Comparison of ENCODE assay signal across 8 mouse cellular contexts in the genomic region with DNA sequence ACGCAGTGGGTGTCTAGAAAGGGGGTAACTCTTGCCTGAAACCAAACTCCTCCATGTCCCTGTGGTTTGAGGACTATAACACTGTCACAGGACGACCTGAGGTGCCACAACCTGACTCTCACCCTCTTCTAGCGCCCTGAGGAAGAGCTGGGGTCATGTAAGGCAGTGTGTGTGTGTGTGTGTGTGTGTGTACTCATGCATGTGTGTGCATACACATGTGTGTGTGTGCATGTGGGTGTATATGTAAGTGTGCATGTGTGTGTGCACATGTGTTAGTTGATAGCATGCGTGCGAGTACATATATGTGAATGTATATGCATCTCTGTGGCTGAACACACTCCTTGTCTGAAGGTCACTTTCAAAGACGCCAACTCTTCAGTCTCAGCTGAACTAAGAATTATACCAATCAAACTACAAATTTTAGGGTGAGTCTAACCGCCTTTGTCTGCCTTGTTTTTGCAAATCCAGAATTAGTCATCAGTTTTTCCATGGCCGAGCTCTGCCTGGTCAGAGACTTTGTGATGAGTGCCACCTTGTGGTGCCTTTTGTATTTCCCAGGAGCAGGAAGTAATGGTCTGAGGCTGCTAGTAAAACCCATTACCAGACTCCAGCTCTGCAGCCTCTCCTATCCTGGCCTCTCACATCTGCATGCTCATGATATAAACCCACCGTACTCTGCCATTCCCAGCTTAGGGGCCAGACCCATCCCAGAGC. TPM values are rescaled to one million over a fixed set of nuclear protein-coding genes. Genes with fewer than 3 reads are reported as not detected.
DNase-seq lines count a peak whose midpoint lies in the region; ATAC-seq and TF ChIP-seq lines count a peak whose summit lies in the region.

No protein-coding gene starts in this region.

- 62% methylated on average over 9 of the region's 9 CpGs for WGBS in forebrain, embryonic 11.5 days
- WGBS in heart, postnatal 0 days: 52% methylated on average over 9 of the region's 9 CpGs
- 51% methylated on average over 9 of the region's 9 CpGs for WGBS in liver, postnatal 0 days (ENCODE audit: insufficient replicate concordance)

- H3K36me3 ChIP-seq in E14TG2a.4 (ENCODE audit: insufficient read depth, low read length): no peaks in the 10 kb centered on the region
- H3K36me3 ChIP-seq in forebrain, embryonic 11.5 days (ENCODE audit: control insufficient read depth, insufficient read depth, low read length): no peaks in the 10 kb centered on the region
- H3K36me3 ChIP-seq in heart, postnatal 0 days (replicated peaks; ENCODE audit: control insufficient read depth, insufficient read depth, low read length): no peaks in the 10 kb centered on the region
- no peaks in the 10 kb centered on the region for H3K36me3 ChIP-seq in liver, postnatal 0 days (replicated peaks; ENCODE audit: insufficient read depth, low read length)

- no peak overlapping the region for H3K4me3 ChIP-seq in E14TG2a.4 (replicated peaks; ENCODE audit: low read length)
- no peak overlapping the region for H3K4me3 ChIP-seq in forebrain, embryonic 11.5 days (ENCODE audit: low read depth, low read length)
- H3K4me3 ChIP-seq in heart, postnatal 0 days (ENCODE audit: low read depth, low read length): no peak overlapping the region
- H3K4me3 ChIP-seq in liver, postnatal 0 days (ENCODE audit: low read depth, low read length): no peak overlapping the region

- no peaks in the 10 kb centered on the region for H3K27me3 ChIP-seq in E14TG2a.4 (ENCODE audit: insufficient read depth, low read length)
- H3K27me3 ChIP-seq in forebrain, embryonic 11.5 days (ENCODE audit: control insufficient read depth, insufficient read depth, low read length): no peaks in the 10 kb centered on the region
- H3K27me3 ChIP-seq in heart, postnatal 0 days (ENCODE audit: control insufficient read depth, insufficient read depth, low read length): peaks cover under 1% of the 10 kb centered on the region; the same call in 1 of the 2 replicates
- no peaks in the 10 kb centered on the region for H3K27me3 ChIP-seq in liver, postnatal 0 days (ENCODE audit: insufficient read depth, low read length)

- no peak overlapping the region for H3K9ac ChIP-seq in forebrain, embryonic 11.5 days (ENCODE audit: low read length)
- no peak overlapping the region for H3K9ac ChIP-seq in heart, postnatal 0 days (replicated peaks; ENCODE audit: low read depth, low read length)
- H3K9ac ChIP-seq in liver, postnatal 0 days (replicated peaks): no peak overlapping the region

- H3K9me3 ChIP-seq in E14TG2a.4 (ENCODE audit: low read length): no peaks in the 10 kb centered on the region
- H3K9me3 ChIP-seq in forebrain, embryonic 11.5 days (ENCODE audit: control insufficient read depth, low read length): no peaks in the 10 kb centered on the region
- H3K9me3 ChIP-seq in heart, postnatal 0 days (replicated peaks; ENCODE audit: control insufficient read depth, low read length): no peaks in the 10 kb centered on the region
- H3K9me3 ChIP-seq in liver, postnatal 0 days (ENCODE audit: low read length): no peaks in the 10 kb centered on the region

- H3K27ac ChIP-seq in forebrain, embryonic 11.5 days (ENCODE audit: low read depth, low read length): no peak overlapping the region
- no peak overlapping the region for H3K27ac ChIP-seq in heart, postnatal 0 days (ENCODE audit: low read depth)
- no peak overlapping the region for H3K27ac ChIP-seq in liver, postnatal 0 days (ENCODE audit: low read depth)

- no peak for TF ChIP-seq EP300 in heart, postnatal 0 days (IDR thresholded peaks at IDR 0.05; ENCODE audit: low read depth)
- no peak for TF ChIP-seq EP300 in liver, postnatal 0 days (IDR thresholded peaks at IDR 0.05; ENCODE audit: low read depth)

- H3K4me2 ChIP-seq in forebrain, embryonic 11.5 days (ENCODE audit: low read depth, low read length, severe bottlenecking): no peak overlapping the region
- H3K4me2 ChIP-seq in heart, postnatal 0 days (ENCODE audit: low read depth, low read length): no peak overlapping the region
- H3K4me2 ChIP-seq in liver, postnatal 0 days (ENCODE audit: low read depth, low read length): no peak overlapping the region

- TF ChIP-seq POLR2A in brain, embryonic 14.5 days (IDR thresholded peaks at IDR 0.05; ENCODE audit: borderline replicate concordance, extremely low read depth, insufficient read depth, insufficient read length, poor library complexity, severe bottlenecking): no peak

- H3K4me1 ChIP-seq in E14TG2a.4 (replicated peaks; ENCODE audit: low read depth, low read length): no peaks in the 10 kb centered on the region
- H3K4me1 ChIP-seq in forebrain, embryonic 11.5 days (replicated peaks; ENCODE audit: control insufficient read depth, insufficient read depth, low read length): no peaks in the 10 kb centered on the region; the same call in 1 of the 2 replicates
- no peaks in the 10 kb centered on the region for H3K4me1 ChIP-seq in heart, postnatal 0 days (ENCODE audit: control insufficient read depth, insufficient read depth)
- H3K4me1 ChIP-seq in liver, postnatal 0 days (ENCODE audit: insufficient read depth): no peaks in the 10 kb centered on the region

- TF ChIP-seq CTCF in E14TG2a.4 (conservative IDR thresholded peaks at IDR 0.05; ENCODE audit: low read length): peak; percentile 62
- peak; percentile 78; the same call in 1 of the 2 replicates for TF ChIP-seq CTCF in brain, embryonic 14.5 days (IDR thresholded peaks at IDR 0.05; ENCODE audit: borderline replicate concordance, extremely low read depth, insufficient read depth, insufficient read length)
- peak; percentile 81 for TF ChIP-seq CTCF in heart, postnatal 0 days (IDR thresholded peaks at IDR 0.05; ENCODE audit: low read depth)
- TF ChIP-seq CTCF in liver, postnatal 0 days (IDR thresholded peaks at IDR 0.05; ENCODE audit: low read depth): peak; percentile 72

- peak; percentile 53; the same call in 1 of the 2 replicates for ATAC-seq in forebrain, embryonic 11.5 days (replicated peaks; ENCODE audit: low FRiP score)
- peak; percentile 56; the same call in 1 of the 2 replicates for ATAC-seq in heart, postnatal 0 days (ENCODE audit: insufficient read depth, low read depth)
- no peak for ATAC-seq in liver, postnatal 0 days

- DNase-seq in brain, embryonic 14.5 days (ENCODE audit: low read depth): peak; percentile 94
- peak; percentile 81 for DNase-seq in forebrain, embryonic 11.5 days (ENCODE audit: low spot score)
- peak; percentile 81 for DNase-seq in heart, postnatal 0 days (ENCODE audit: low spot score)
- peak; percentile 80 to 92 for DNase-seq in kidney, postnatal 36 days
- peak; percentile 53 for DNase-seq in liver, postnatal 0 days
- peak; percentile 79 for DNase-seq in ovary, postnatal 14 days (ENCODE audit: low spot score)
- peak; percentile 16 to 58 for DNase-seq in thymus, postnatal 10 days (ENCODE audit: low spot score in 2 of 2)

RNA-seq across cellular contexts. Expression of gene Cops8, which starts 14.6 kb away (rescaled TPM):
- 112 and 132 TPM in 2 replicates for polyA plus RNA-seq in brain, embryonic 14.5 days (2012; rRNA removed)
- 188 and 192 TPM in 2 replicates for polyA plus RNA-seq in forebrain, embryonic 11.5 days (2014; fragmentation: Nextera tagmentation; extraction: Ambion mirVana)
- total RNA-seq in heart, postnatal 0 days (2014; rRNA removed; ENCODE audit: low replicate concordance): 63.7 and 140 TPM in 2 replicates
- polyA plus RNA-seq in heart, postnatal 0 days (2015; fragmentation: Nextera tagmentation; extraction: Ambion mirVana): 91.4 and 99.8 TPM in 2 replicates
- 30.1 and 33.0 TPM in 2 replicates for polyA plus RNA-seq in liver, postnatal 0 days (2015; fragmentation: Nextera tagmentation; extraction: Ambion mirVana)

Comparison
In these comparisons a context has a peak if more than half of its experiments do, and no peak if none do; other contexts are left out.
1. DNase-seq: peak in every context shown above with its lines; median percentile 94 in brain, embryonic 14.5 days; 86 in kidney, postnatal 36 days; 81 in forebrain, embryonic 11.5 days; 81 in heart, postnatal 0 days; 79 in ovary, postnatal 14 days; 53 in liver, postnatal 0 days; 37 in thymus, postnatal 10 days.